In the genomic region with DNA sequence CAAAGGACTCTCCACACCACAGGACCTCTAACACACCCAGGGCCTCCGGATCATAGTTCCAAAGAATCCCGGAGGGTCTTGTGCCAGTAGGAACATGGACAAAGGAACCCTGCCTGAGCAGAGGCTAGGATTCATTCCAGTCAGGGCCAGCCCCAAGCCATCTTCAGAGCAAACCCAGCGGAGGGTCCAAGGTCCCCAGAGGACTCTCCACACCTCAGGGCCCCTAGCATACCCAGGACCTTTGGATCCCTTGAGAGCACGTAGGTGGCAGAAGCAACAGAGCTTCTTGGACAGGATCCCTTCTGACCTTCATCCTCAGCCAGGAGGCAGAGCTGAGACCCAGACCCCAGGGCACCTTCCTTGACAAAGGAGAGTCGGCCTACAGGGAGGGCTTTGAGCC, we compare ENCODE assay signal across 17 mouse cellular contexts.
"Had no signal": no experiment of that assay in that cellular context is flagged by ENCODE, and none has a peak within 500 bp of the region (broad histone marks: within the 10 kb centered on the region; RNA-seq: fewer than 3 reads in every experiment).

No protein-coding gene starts in this region.

- H3K9ac ChIP-seq: lung, embryonic 14.5 days; midbrain, embryonic 12.5 days; neural tube, embryonic 13.5 days; neural tube, embryonic 15.5 days; stomach, embryonic 15.5 days had no signal

- H3K27ac ChIP-seq: midbrain, embryonic 10.5 days; midbrain, embryonic 12.5 days; neural tube, embryonic 13.5 days; neural tube, embryonic 15.5 days; stomach, embryonic 15.5 days; stomach, postnatal 0 days had no signal

- H3K36me3 ChIP-seq: stomach, embryonic 15.5 days had no signal

- H3K9me3 ChIP-seq: midbrain, embryonic 12.5 days; neural tube, embryonic 13.5 days; neural tube, embryonic 15.5 days; stomach, embryonic 15.5 days had no signal

- H3K4me2 ChIP-seq: lung, embryonic 14.5 days; midbrain, embryonic 12.5 days; neural tube, embryonic 13.5 days; neural tube, embryonic 15.5 days; stomach, embryonic 15.5 days had no signal

- H3K27me3 ChIP-seq: midbrain, embryonic 12.5 days; neural tube, embryonic 13.5 days; neural tube, embryonic 15.5 days; stomach, embryonic 15.5 days had no signal

- ATAC-seq: midbrain, embryonic 16.5 days had no signal

- H3K4me1 ChIP-seq: midbrain, embryonic 10.5 days; midbrain, embryonic 12.5 days; neural tube, embryonic 15.5 days; stomach, embryonic 15.5 days had no signal

- H3K4me3 ChIP-seq: midbrain, embryonic 10.5 days; midbrain, embryonic 12.5 days; myocyte; neural tube, embryonic 13.5 days; neural tube, embryonic 15.5 days; stomach, embryonic 15.5 days had no signal

- DNase-seq: lung, adult 18-20 months; lung, embryonic 14.5 days; lung, postnatal 10 days; lung, postnatal 4 days; midbrain, embryonic 14.5 days; right cerebral cortex, postnatal 14 days; thymus, adult 2 months; thymus, postnatal 25 days; thymus, postnatal 4 days had no signal
